Mouse (Mus musculus) forebrain, embryonic 12.5 days (tissue): ENCODE measurements around the gene Prcp. TPM values are rescaled to one million over a fixed set of nuclear protein-coding genes. Genes with fewer than 3 reads are reported as not detected.

Source experiments
- polyA plus RNA-seq: library from polyadenylated mRNA; unstranded; fragments of >200 nt; fragmentation: Nextera tagmentation; extraction: Ambion mirVana; gene quantifications from 2 replicates; pipeline ENCODE4 v1.2.1, GENCODE M21; 2016

Prcp gene
- polyA plus RNA-seq, 1 experiment from 2014 or later, result 18.3 TPM

Other genes with a start within 250 kb of the Prcp start
- gene Ankrd42, start 237.3 kb upstream of the Prcp start, polyA plus RNA-seq, result 11.9 and 15.4 TPM in 2 replicates
- 31.3 and 34.5 TPM in 2 replicates for gene Pcf11, start 204.5 kb upstream of the Prcp start, polyA plus RNA-seq
- 21.7 and 22.0 TPM in 2 replicates for gene Rab30, start 132.9 kb upstream of the Prcp start, polyA plus RNA-seq
- 19.7 and 21.5 TPM in 2 replicates for gene Ddias, start 223 bp upstream of the Prcp start, polyA plus RNA-seq
- 39.7 and 40.2 TPM in 2 replicates for gene Fam181b, start 205.4 kb downstream of the Prcp start, polyA plus RNA-seq